Mouse (Mus musculus) spleen, adult 2 months (tissue): ENCODE results near the gene Tmprss6.

Source experiments
- CTCF ChIP-seq: fragments of 200-500 bp; IDR thresholded peaks from 2 replicates; pipeline ENCODE4 v1.5.1; 2011; ENCODE audit warnings: mild to moderate bottlenecking, inconsistent platforms; ENCODE audit not compliant: insufficient read depth, insufficient read length, insufficient replicate concordance; ENCODE audit errors: extremely low read depth
- POLR2A ChIP-seq: fragments of 200-500 bp; IDR thresholded peaks from 2 replicates; pipeline ENCODE4 v1.6.1; 2011; ENCODE audit warnings: low read depth, low read length, inconsistent platforms

DNA sequence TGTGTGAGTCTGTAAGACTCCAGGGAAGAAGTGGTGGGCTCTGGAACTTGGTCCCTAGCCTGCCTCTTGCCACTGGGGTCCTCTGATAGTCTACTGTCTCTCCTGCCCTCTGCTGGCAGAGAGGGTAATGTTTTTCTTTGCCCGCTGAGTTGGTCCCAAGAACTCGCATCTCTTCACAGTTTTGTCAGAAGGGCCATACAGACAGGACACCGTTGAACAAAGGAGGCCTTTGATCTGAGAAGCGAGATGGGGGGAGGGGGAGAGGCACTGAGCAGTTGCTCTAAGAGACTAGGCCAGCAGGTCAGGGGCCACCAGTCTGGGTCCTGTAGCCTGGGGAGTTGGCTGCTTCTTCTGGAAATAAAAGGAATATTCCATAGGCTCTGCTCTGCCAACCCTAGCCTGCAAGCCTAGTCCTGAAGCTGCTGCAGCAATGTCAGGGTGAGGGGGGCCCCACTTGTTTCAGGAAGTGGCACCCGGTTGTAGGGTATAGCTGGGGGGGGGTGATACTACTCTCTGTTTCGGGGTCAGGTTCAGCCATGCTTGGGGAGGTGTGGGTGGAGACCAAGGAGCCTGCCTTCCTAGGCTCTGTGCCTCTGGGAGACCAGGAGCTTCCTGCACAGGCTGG lies 33.4 kb downstream of the Tmprss6 start:
- TF ChIP-seq POLR2A (no peak), CTCF (no peak)
